Mouse (Mus musculus) MEL (cell line): ENCODE data around the gene Tor4a. TPM values are rescaled to one million over a fixed set of nuclear protein-coding genes. Genes with fewer than 3 reads are reported as not detected.
A peak's percentile ranks its signal among the peaks of the same experiment; 100 is the strongest.

Source experiments
- DNase-seq: peaks from one replicate; pipeline ENCODE4 v3.0.0; 2011; ENCODE audit warnings: low read depth, low spot score
- H3K27ac ChIP-seq: 2 replicates; pipeline ENCODE4 v1.5.1; 2012; ENCODE audit warnings: low read depth, mild to moderate bottlenecking, control low read depth, low read length, moderate library complexity; ENCODE audit not compliant: control insufficient read depth
- H3K27me3 ChIP-seq, 2 experiments: fragments of 150-350 bp in 1 of 2; sonication (generic) in 1 of 2; 2 replicates each; pipeline ENCODE4 v1.6.1; 2012; ENCODE audit warnings: low read length in 2 of 2, mild to moderate bottlenecking in 2 of 2, improper control_type of control experiment in 1 of 2, moderate library complexity in 1 of 2; ENCODE audit not compliant: insufficient read depth in 2 of 2, control insufficient read depth in 1 of 2
- H3K36me3 ChIP-seq, 2 experiments: 2 replicates each; pipeline ENCODE4 v1.6.1; 2012 to 2014; ENCODE audit warnings: low read length in 2 of 2, improper control_type of control experiment in 1 of 2, inconsistent platforms in 1 of 2, mild to moderate bottlenecking in 1 of 2; ENCODE audit not compliant: insufficient read depth in 2 of 2, control insufficient read depth in 1 of 2
- H3K4me1 ChIP-seq, 2 experiments: fragments of 150-350 bp in 1 of 2; sonication (generic) in 1 of 2; 2 replicates each; pipeline ENCODE4 v1.6.1; 2012; ENCODE audit warnings: low read length in 2 of 2, improper control_type of control experiment in 1 of 2, mild to moderate bottlenecking in 1 of 2; ENCODE audit not compliant: insufficient read depth in 2 of 2, control insufficient read depth in 1 of 2
- H3K4me3 ChIP-seq, 2 experiments: fragments of 150-350 bp in 1 of 2; sonication (generic) in 1 of 2; 2 replicates each; pipeline ENCODE4 v1.5.1; 2012; ENCODE audit warnings: low read depth in 2 of 2, low read length in 2 of 2, mild to moderate bottlenecking in 2 of 2, moderate library complexity in 2 of 2, control low read depth in 1 of 2, improper control_type of control experiment in 1 of 2; ENCODE audit not compliant: control insufficient read depth in 1 of 2, insufficient read depth in 1 of 2
- H3K79me2 ChIP-seq: 2 replicates; pipeline ENCODE4 v1.6.1; 2012; ENCODE audit warnings: mild to moderate bottlenecking, low read length, moderate library complexity; ENCODE audit not compliant: control insufficient read depth, poor library complexity, insufficient read depth
- H3K9ac ChIP-seq: 2 replicates; pipeline ENCODE4 v1.6.1; 2012; ENCODE audit warnings: low read depth, mild to moderate bottlenecking, control low read depth, low read length, moderate library complexity; ENCODE audit not compliant: control insufficient read depth, poor library complexity, severe bottlenecking
- H3K9me3 ChIP-seq: fragments of 150-350 bp; sonication (generic); replicated peaks from 2 replicates; pipeline ENCODE4 v1.6.1; 2012; ENCODE audit warnings: mild to moderate bottlenecking, low read length, improper control_type of control experiment, moderate library complexity; ENCODE audit not compliant: insufficient read depth
- BHLHE40 ChIP-seq: IDR thresholded peaks from 2 replicates; pipeline ENCODE4 v1.6.1; 2012; ENCODE audit warnings: low read depth, mild to moderate bottlenecking, inconsistent platforms, low read length, improper control_type of control experiment, borderline replicate concordance
- CHD1 ChIP-seq: IDR thresholded peaks from 2 replicates; pipeline ENCODE4 v1.6.1; 2012; ENCODE audit warnings: low read depth, mild to moderate bottlenecking, inconsistent platforms, low read length, improper control_type of control experiment
- CHD2 ChIP-seq: IDR thresholded peaks from 2 replicates; pipeline ENCODE4 v1.6.1; 2011; ENCODE audit warnings: low read length, improper control_type of control experiment
- CTCF ChIP-seq, 3 experiments: IDR thresholded peaks in 2 of 3; conservative IDR thresholded peaks in 1 of 3; 2 replicates each; pipeline ENCODE4 v1.5.1; 2011 to 2012; ENCODE audit warnings: low read length in 3 of 3, low read depth in 2 of 3, mild to moderate bottlenecking in 2 of 3, improper control_type of control experiment in 1 of 3, inconsistent platforms in 1 of 3, mixed read lengths in 1 of 3, moderate library complexity in 1 of 3; ENCODE audit not compliant: control insufficient read depth in 1 of 3, insufficient read depth in 1 of 3, poor library complexity in 1 of 3, severe bottlenecking in 1 of 3
- E2F4 ChIP-seq: IDR thresholded peaks from 2 replicates; pipeline ENCODE4 v1.6.1; 2011; ENCODE audit warnings: low read depth, low read length, improper control_type of control experiment, borderline replicate concordance
- ELF1 ChIP-seq: IDR thresholded peaks from 2 replicates; pipeline ENCODE4 v1.6.1; 2014; ENCODE audit warnings: low read depth, mild to moderate bottlenecking, inconsistent platforms, low read length, improper control_type of control experiment, moderate library complexity
- ETS1 ChIP-seq: IDR thresholded peaks from 2 replicates; pipeline ENCODE4 v1.6.1; 2012; ENCODE audit warnings: low read depth, mild to moderate bottlenecking, inconsistent platforms, low read length, improper control_type of control experiment, moderate library complexity
- GABPA ChIP-seq: IDR thresholded peaks from 2 replicates; pipeline ENCODE4 v1.6.1; 2012; ENCODE audit warnings: low read depth, mild to moderate bottlenecking, inconsistent platforms, low read length, improper control_type of control experiment, moderate library complexity
- HCFC1 ChIP-seq: IDR thresholded peaks from 2 replicates; pipeline ENCODE4 v1.6.1; 2012; ENCODE audit warnings: low read depth, mild to moderate bottlenecking, inconsistent platforms, low read length, improper control_type of control experiment, moderate library complexity
- KAT2A ChIP-seq: conservative IDR thresholded peaks from 2 replicates; pipeline ENCODE4 v1.6.1; 2012; ENCODE audit warnings: low read depth, low read length, improper control_type of control experiment, inconsistent platforms
- MAX ChIP-seq: IDR thresholded peaks from 2 replicates; pipeline ENCODE4 v1.6.1; 2011; ENCODE audit warnings: low read length, improper control_type of control experiment
- MAZ ChIP-seq: IDR thresholded peaks from 2 replicates; pipeline ENCODE4 v1.6.1; 2012; ENCODE audit warnings: low read depth, mild to moderate bottlenecking, inconsistent platforms, low read length, improper control_type of control experiment
- MEF2A ChIP-seq: IDR thresholded peaks from 2 replicates; pipeline ENCODE4 v1.6.1; 2014; ENCODE audit warnings: low read depth, mild to moderate bottlenecking, inconsistent platforms, low read length, improper control_type of control experiment; ENCODE audit not compliant: poor library complexity, insufficient replicate concordance, severe bottlenecking; ENCODE audit errors: extremely low read depth
- MXI1 ChIP-seq: IDR thresholded peaks from 2 replicates; pipeline ENCODE4 v1.6.1; 2011; ENCODE audit warnings: mild to moderate bottlenecking, low read depth, low read length, improper control_type of control experiment
- MYB ChIP-seq: IDR thresholded peaks from 2 replicates; pipeline ENCODE4 v1.6.1; 2011; ENCODE audit warnings: mild to moderate bottlenecking, low read depth, low read length, improper control_type of control experiment
- NELFE ChIP-seq: IDR thresholded peaks from 2 replicates; pipeline ENCODE4 v1.6.1; 2011; ENCODE audit warnings: low read depth, low read length, improper control_type of control experiment
- NRF1 ChIP-seq: IDR thresholded peaks from 2 replicates; pipeline ENCODE4 v1.6.1; 2014; ENCODE audit warnings: low read depth, mild to moderate bottlenecking, inconsistent platforms, low read length, improper control_type of control experiment, moderate library complexity; ENCODE audit not compliant: poor library complexity, insufficient read depth, severe bottlenecking
- POLR2A ChIP-seq, 2 experiments: IDR thresholded peaks; 2 replicates each; pipeline ENCODE4 v1.6.1; 2011 to 2012; ENCODE audit warnings: low read length in 2 of 2, mild to moderate bottlenecking in 2 of 2, control low read depth in 1 of 2, improper control_type of control experiment in 1 of 2, low read depth in 1 of 2, moderate library complexity in 1 of 2; ENCODE audit not compliant: control insufficient read depth in 1 of 2, insufficient read depth in 1 of 2, poor library complexity in 1 of 2
- RAD21 ChIP-seq: IDR thresholded peaks from 2 replicates; pipeline ENCODE4 v1.6.1; 2011; ENCODE audit warnings: mild to moderate bottlenecking, low read depth, low read length, improper control_type of control experiment
- SIN3A ChIP-seq: IDR thresholded peaks from 2 replicates; pipeline ENCODE4 v1.6.1; 2012; ENCODE audit warnings: low read length, improper control_type of control experiment, inconsistent platforms
- SMC3 ChIP-seq: IDR thresholded peaks from 2 replicates; pipeline ENCODE4 v1.6.1; 2011; ENCODE audit warnings: low read depth, low read length, improper control_type of control experiment
- TBP ChIP-seq: IDR thresholded peaks from 2 replicates; pipeline ENCODE4 v1.8.0; 2011; ENCODE audit warnings: low read depth, low read length, improper control_type of control experiment
- TCF12 ChIP-seq: IDR thresholded peaks from 2 replicates; pipeline ENCODE4 v1.6.1; 2014; ENCODE audit warnings: low read depth, mild to moderate bottlenecking, inconsistent platforms, low read length, improper control_type of control experiment, moderate library complexity
- USF2 ChIP-seq, 2 experiments: IDR thresholded peaks; 2 replicates each; pipeline ENCODE4 v1.6.1; 2011 to 2012; ENCODE audit warnings: improper control_type of control experiment in 2 of 2, low read length in 2 of 2, borderline replicate concordance in 1 of 2, inconsistent platforms in 1 of 2, low read depth in 1 of 2, mild to moderate bottlenecking in 1 of 2; ENCODE audit not compliant: insufficient read depth in 1 of 2
- ZC3H11A ChIP-seq: IDR thresholded peaks from 2 replicates; pipeline ENCODE4 v1.6.1; 2012; ENCODE audit warnings: low read depth, mild to moderate bottlenecking, inconsistent platforms, low read length, improper control_type of control experiment
- ZKSCAN1 ChIP-seq: IDR thresholded peaks from 2 replicates; pipeline ENCODE4 v1.6.1; 2012; ENCODE audit warnings: low read depth, mild to moderate bottlenecking, inconsistent platforms, low read length, improper control_type of control experiment, moderate library complexity
- ZMIZ1 ChIP-seq: IDR thresholded peaks from 2 replicates; pipeline ENCODE4 v1.6.1; 2012; ENCODE audit warnings: low read depth, mild to moderate bottlenecking, inconsistent platforms, low read length, improper control_type of control experiment, moderate library complexity
- polyA plus RNA-seq, 2 experiments: library from polyadenylated mRNA; stranded (reverse) in 1 of 2; unstranded in 1 of 2; fragments of >175 nt in 1 of 2; fragments of >200 nt in 1 of 2; gene quantifications; 2 replicates each; pipeline versions ENCODE4 v1.2.1 to v1.2.4; 2012; ENCODE audit warnings: low replicate concordance in 2 of 2, low read depth in 1 of 2; ENCODE audit not compliant: insufficient read length in 2 of 2, insufficient read depth in 1 of 2, missing spikeins in 1 of 2
- total RNA-seq: library from RNA; depleted of rRNA; stranded (reverse); fragments of 300-350 nt; gene quantifications from 2 replicates; pipeline ENCODE4 v1.2.3, GENCODE M21; 2012

Tor4a gene
- total and polyA plus RNA-seq, 3 experiments: 9.1 to 13.7 TPM; not detected in 1

DNA sequence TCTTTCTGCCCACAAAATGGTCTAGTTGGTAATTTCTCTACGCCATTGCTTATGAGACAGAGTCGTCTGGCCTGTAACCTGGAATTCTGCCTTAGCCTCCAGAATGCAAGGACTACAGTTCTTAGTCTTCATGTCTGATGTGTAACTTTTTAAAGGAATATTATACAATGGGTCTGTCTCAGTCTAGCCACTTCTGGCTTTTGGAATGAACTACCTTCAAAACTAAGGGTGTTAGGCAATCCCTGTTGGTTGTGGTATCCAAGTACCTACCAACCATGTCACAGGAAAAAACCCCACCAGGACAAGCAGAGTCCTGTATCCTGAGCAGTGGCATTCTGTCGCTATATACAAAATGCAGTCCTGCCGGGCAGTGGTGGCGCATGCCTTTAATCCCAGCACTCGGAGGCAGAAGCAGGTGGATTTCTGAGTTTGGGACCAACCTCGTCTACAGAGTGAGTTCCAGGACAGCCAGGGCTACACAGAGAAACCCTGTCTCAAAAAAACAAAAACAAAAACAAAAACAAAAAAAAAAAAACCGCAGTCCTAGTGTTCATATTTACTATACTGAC lies 29.2 kb upstream of the Tor4a start:
- peak overlapping the region; percentile 58 to 93 for H3K4me3 ChIP-seq
- H3K4me1 ChIP-seq: peaks cover 6 to 18% of the 10 kb centered on the region in 2 experiments; a peak in 3 of 4 replicates
- no peaks in the 10 kb centered on the region for H3K27me3 ChIP-seq
- H3K79me2 ChIP-seq: peaks cover 17% of the 10 kb centered on the region
- H3K9ac ChIP-seq: peak overlapping the region; percentile 99
- H3K36me3 ChIP-seq: peaks cover 6 to 8% of the 10 kb centered on the region in 2 experiments
- no peak for DNase-seq
- no peaks in the 10 kb centered on the region for H3K9me3 ChIP-seq
- H3K27ac ChIP-seq: peak overlapping the region; percentile 100
- TF ChIP-seq ZC3H11A (no peak), ZMIZ1 (no peak), MXI1 (no peak), MAZ (no peak), MYB (no peak), MAX (no peak), ELF1 (no peak), E2F4 (no peak)
- TF ChIP-seq, all 39 proteins: peak for 0

DNA sequence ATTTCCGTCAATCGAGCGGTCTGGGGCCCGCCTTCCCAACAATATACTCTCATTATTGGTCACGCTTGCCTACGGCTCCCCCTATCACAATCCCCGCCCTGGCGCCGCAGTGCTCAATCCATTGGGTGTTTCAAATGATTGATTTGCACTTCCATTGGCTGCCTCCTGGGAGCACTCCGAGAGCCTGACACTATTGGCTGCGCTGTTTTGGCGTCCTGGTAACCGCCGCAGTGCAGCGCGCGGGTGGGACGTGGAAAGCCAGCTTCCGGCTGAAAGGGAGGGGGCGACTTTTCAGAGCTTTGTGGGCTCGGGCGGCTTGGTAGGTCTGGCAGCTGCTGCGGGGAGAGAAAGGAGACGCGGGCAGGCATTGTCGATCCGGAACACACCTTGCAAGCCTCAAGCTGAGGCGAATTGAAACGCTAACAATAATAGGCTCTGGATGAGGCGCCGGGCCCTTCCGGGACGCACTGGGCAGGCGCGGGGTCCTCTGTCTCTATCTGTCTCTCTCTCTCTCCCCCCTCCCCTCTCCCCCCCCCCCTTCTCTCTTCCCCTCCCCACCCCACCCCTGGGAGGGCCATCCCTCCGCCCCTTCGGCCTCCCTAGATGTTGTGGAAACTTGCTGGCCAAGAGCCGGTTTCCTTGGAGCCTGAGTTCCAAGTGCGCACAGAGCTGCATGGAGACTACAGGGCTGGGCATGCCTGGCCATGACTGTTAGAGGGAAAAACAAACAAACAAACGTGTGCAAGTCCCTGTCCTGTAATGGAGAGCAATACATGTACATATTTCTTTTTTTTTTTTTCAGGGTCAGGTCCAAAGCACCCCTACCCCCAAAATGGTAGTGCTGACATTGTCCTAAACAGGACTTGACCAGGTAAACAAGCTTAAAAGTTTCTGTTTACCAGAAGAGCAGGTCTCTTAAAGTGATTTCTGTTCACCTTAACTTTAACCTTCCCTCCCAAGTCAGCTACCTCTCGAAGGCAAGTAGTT lies 28.4 kb upstream of the Tor4a start:
- Histone ChIP-seq H3K9ac (peak overlapping the region; percentile 99), H3K4me3 (peak overlapping the region; percentile 65 to 93), H3K4me1 (peaks cover 6 to 18% of the 10 kb centered on the region in 2 experiments; a peak in 3 of 4 replicates), H3K27ac (peak overlapping the region; percentile 100), H3K79me2 (peaks cover 17% of the 10 kb centered on the region), H3K27me3 (no peaks in the 10 kb centered on the region), H3K9me3 (no peaks in the 10 kb centered on the region), H3K36me3 (peaks cover 6 to 8% of the 10 kb centered on the region in 2 experiments)
- peak; percentile 99 for DNase-seq
- no peak for TF ChIP-seq USF2 (IDR thresholded peaks at IDR 0.05; ENCODE audit: borderline replicate concordance in 1 of 2, insufficient read depth in 1 of 2, low read depth in 1 of 2, low read length in 2 of 2)
- no peak for TF ChIP-seq SMC3
- peak; percentile 80 for TF ChIP-seq CHD2
- peak; percentile 12; the same call in 1 of the 2 replicates for TF ChIP-seq TCF12
- no peak for TF ChIP-seq BHLHE40
- peak; percentile 72 for TF ChIP-seq NRF1
- TF ChIP-seq POLR2A (IDR thresholded peaks at IDR 0.05; ENCODE audit: control insufficient read depth in 1 of 2, insufficient read depth in 1 of 2, low read depth in 1 of 2, low read length in 2 of 2, poor library complexity in 1 of 2): no peak; a peak in 1 of 4 replicates
- no peak for TF ChIP-seq RAD21
- TF ChIP-seq E2F4: no peak
- peak; percentile 59; the same call in 1 of the 2 replicates for TF ChIP-seq SIN3A
- TF ChIP-seq ZMIZ1: peak; percentile 53; the same call in 1 of the 2 replicates
- no peak for TF ChIP-seq CTCF (IDR thresholded peaks at IDR 0.05 in 2 of 3, conservative IDR thresholded peaks at IDR 0.05 in 1 of 3; ENCODE audit: control insufficient read depth in 1 of 3, insufficient read depth in 1 of 3, low read depth in 2 of 3, low read length in 3 of 3, poor library complexity in 1 of 3, severe bottlenecking in 1 of 3)
- TF ChIP-seq CHD1: peak; percentile 77; the same call in 1 of the 2 replicates
- TF ChIP-seq ELF1: peak; percentile 73
- peak; percentile 74 for TF ChIP-seq HCFC1
- no peak; the same call in 1 of the 2 replicates for TF ChIP-seq KAT2A
- TF ChIP-seq GABPA: no peak
- no peak for TF ChIP-seq NELFE
- TF ChIP-seq ZC3H11A: no peak
- TF ChIP-seq MXI1: peak; percentile 74
- no peak for TF ChIP-seq ZKSCAN1
- no peak for TF ChIP-seq TBP
- TF ChIP-seq MEF2A: no peak
- peak; percentile 8; the same call in 1 of the 2 replicates for TF ChIP-seq ETS1
